In the genomic region with DNA sequence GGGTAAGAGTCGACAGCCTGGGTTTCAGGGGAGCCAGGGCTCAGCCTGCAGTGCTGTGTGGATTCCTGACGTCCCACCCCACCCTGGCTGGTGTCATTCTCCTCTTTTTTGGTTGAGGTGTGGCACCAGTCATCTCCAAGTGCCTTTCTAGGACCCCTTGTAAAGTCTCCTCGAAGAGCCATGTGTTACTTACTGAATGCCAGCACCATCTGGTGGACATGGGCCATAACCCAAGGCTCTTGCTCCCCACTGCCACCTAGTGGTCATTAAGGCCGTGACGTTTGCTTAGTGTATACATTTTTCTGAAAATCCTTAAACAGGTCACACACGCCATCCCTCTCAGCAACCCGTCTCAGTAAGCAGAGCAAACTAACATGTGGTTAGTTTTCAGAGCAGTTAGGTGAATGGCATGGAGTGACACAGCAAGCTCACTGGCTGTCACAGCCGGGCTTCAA, we compare ENCODE assay signal across 8 mouse cellular contexts. TPM values are rescaled to one million over a fixed set of nuclear protein-coding genes. Genes with fewer than 3 reads are reported as not detected.
DNase-seq lines count a peak whose midpoint lies in the region; ATAC-seq and TF ChIP-seq lines count a peak whose summit lies in the region.

No protein-coding gene starts in this region.

- peak; percentile 85 for ATAC-seq in midbrain, embryonic 13.5 days

- peak; percentile 100 for TF ChIP-seq CTCF in cortical plate, adult 2 months (IDR thresholded peaks at IDR 0.05; ENCODE audit: extremely low read depth, insufficient read depth, low read length)
- TF ChIP-seq CTCF in spleen, adult 2 months (IDR thresholded peaks at IDR 0.05; ENCODE audit: extremely low read depth, insufficient read depth, insufficient read length, insufficient replicate concordance) = peak; percentile 95; the same call in 1 of the 2 replicates

- WGBS in midbrain, embryonic 13.5 days = 17% methylated on average over 8 of the region's 8 CpGs
- 23% methylated on average over 8 of the region's 8 CpGs for WGBS in spleen, adult 2 months

- no peak overlapping the region for H3K9ac ChIP-seq in midbrain, embryonic 13.5 days (replicated peaks)

- no peak overlapping the region for H3K4me2 ChIP-seq in midbrain, embryonic 13.5 days (replicated peaks)

- no peaks in the 10 kb centered on the region for H3K36me3 ChIP-seq in midbrain, embryonic 13.5 days
- H3K36me3 ChIP-seq in spleen, adult 2 months (ENCODE audit: control insufficient read depth, insufficient read depth, low read length) = no peaks in the 10 kb centered on the region

- no peaks in the 10 kb centered on the region for H3K9me3 ChIP-seq in midbrain, embryonic 13.5 days

- H3K27me3 ChIP-seq in midbrain, embryonic 13.5 days = no peaks in the 10 kb centered on the region
- H3K27me3 ChIP-seq in spleen, adult 2 months (ENCODE audit: control insufficient read depth, insufficient read depth, low read length) = no peaks in the 10 kb centered on the region

- DNase-seq in ovary, postnatal 10 days (ENCODE audit: low spot score) = peak; percentile 37
- no peak for DNase-seq in ovary, adult 18-20 months (ENCODE audit: low spot score)
- peak; percentile 18 for DNase-seq in gastrocnemius, postnatal 25 days
- peak; percentile 81 for DNase-seq in kidney, adult 18-20 months
- DNase-seq in left cerebral cortex, postnatal 4 days = peak; percentile 80
- peak; percentile 65 to 66 for DNase-seq in spleen, adult 2 months (ENCODE audit: low read depth in 1 of 2, low spot score in 2 of 2)

- no peaks in the 10 kb centered on the region for H3K4me1 ChIP-seq in cortical plate, adult 2 months (ENCODE audit: control insufficient read depth, insufficient read depth, low read length)
- H3K4me1 ChIP-seq in midbrain, embryonic 13.5 days (replicated peaks) = no peaks in the 10 kb centered on the region
- no peaks in the 10 kb centered on the region for H3K4me1 ChIP-seq in spleen, adult 2 months (ENCODE audit: control insufficient read depth, insufficient read depth, insufficient read length)

- no peak for TF ChIP-seq POLR2A in cortical plate, adult 2 months (IDR thresholded peaks at IDR 0.05; ENCODE audit: extremely low read depth, insufficient read depth, low read length)
- TF ChIP-seq POLR2A in spleen, adult 2 months (IDR thresholded peaks at IDR 0.05; ENCODE audit: low read depth, low read length) = no peak

- H3K27ac ChIP-seq in cortical plate, adult 2 months (ENCODE audit: insufficient read depth, low read length) = no peak overlapping the region
- H3K27ac ChIP-seq in midbrain, embryonic 13.5 days = no peak overlapping the region
- no peak overlapping the region for H3K27ac ChIP-seq in spleen, adult 2 months (ENCODE audit: insufficient read depth, low read length)

- H3K4me3 ChIP-seq in cortical plate, adult 2 months (ENCODE audit: insufficient read depth, low read length) = no peak overlapping the region
- no peak overlapping the region for H3K4me3 ChIP-seq in midbrain, embryonic 13.5 days (replicated peaks)
- no peak overlapping the region for H3K4me3 ChIP-seq in spleen, adult 2 months (ENCODE audit: extremely low read depth, insufficient read depth, insufficient read length)

- intact Hi-C loops in left cerebral cortex, postnatal 4 days (cut with DNase I) = loop anchor here (5.0 kb wide), 1 partner anchor 210 kb away; the partner anchor contains the start of gene Ephb3

RNA-seq across cellular contexts. Expression of gene Vps8, which starts 10.3 kb away (rescaled TPM):
- 35.1 and 35.8 TPM in 2 replicates for polyA plus RNA-seq in cortical plate, adult 2 months (2012; rRNA removed)
- total RNA-seq in gastrocnemius, postnatal 25 days (2021) = 1 to 10 TPM; 6.4 to 6.6 TPM
- total RNA-seq in left cerebral cortex, postnatal 4 days (2021) = 10 to 100 TPM; 58.6 to 70.0 TPM
- polyA plus RNA-seq in midbrain, embryonic 13.5 days (2015; fragmentation: Nextera tagmentation; extraction: Ambion mirVana) = 31.4 and 33.4 TPM in 2 replicates
- polyA plus RNA-seq in spleen, adult 2 months (2012; rRNA removed) = 8.2 and 13.1 TPM in 2 replicates
